Mouse (Mus musculus) limb, embryonic 14.5 days (tissue): ENCODE measurements around the gene Gm49321. TPM values are rescaled to one million over a fixed set of nuclear protein-coding genes. Genes with fewer than 3 reads are reported as not detected.

Experiments used
- ATAC-seq: fragments of 200-750 bp; cut with Nextera tagmentation; 2 replicates; pipeline ENCODE4 v1.8.0; 2017; ENCODE audit warnings: low read depth, moderate number of reproducible peaks, moderate TSS enrichment; ENCODE audit not compliant: low FRiP score
- DNase-seq: peaks from one replicate; pipeline ENCODE4 v3.0.0-alpha.2; 2015; ENCODE audit warnings: low spot score
- H3K27ac ChIP-seq: fragments of 300-500 bp; sonication (generic); replicated peaks from 2 replicates; pipeline ENCODE4 v1.5.1; 2014; ENCODE audit warnings: low read depth, mild to moderate bottlenecking, low read length, moderate library complexity, mixed read lengths
- H3K27me3 ChIP-seq: fragments of 300-500 bp; sonication (generic); 2 replicates; pipeline ENCODE4 v1.6.1; 2014; ENCODE audit warnings: low read length, mixed read lengths; ENCODE audit not compliant: control insufficient read depth, insufficient read depth
- H3K36me3 ChIP-seq: fragments of 300-500 bp; sonication (generic); 2 replicates; pipeline ENCODE4 v1.6.1; 2014; ENCODE audit warnings: mild to moderate bottlenecking, low read length, moderate library complexity, mixed read lengths; ENCODE audit not compliant: control insufficient read depth, insufficient read depth
- H3K4me1 ChIP-seq: fragments of 300-500 bp; sonication (generic); 2 replicates; pipeline ENCODE4 v1.6.1; 2014; ENCODE audit warnings: antibody characterized with exemption, low read length, mixed read lengths; ENCODE audit not compliant: control insufficient read depth, insufficient read depth
- H3K4me2 ChIP-seq: fragments of 300-500 bp; sonication (generic); replicated peaks from 2 replicates; pipeline ENCODE4 v1.6.1; 2014; ENCODE audit warnings: low read depth, mild to moderate bottlenecking, low read length, moderate library complexity; ENCODE audit not compliant: severe bottlenecking
- H3K4me3 ChIP-seq: fragments of 300-500 bp; sonication (generic); replicated peaks from 2 replicates; pipeline ENCODE4 v1.5.1; 2014; ENCODE audit warnings: low read length
- H3K9ac ChIP-seq: fragments of 300-500 bp; sonication (generic); 2 replicates; pipeline ENCODE4 v1.6.1; 2014; ENCODE audit warnings: mild to moderate bottlenecking, low read depth, low read length, moderate library complexity; ENCODE audit not compliant: severe bottlenecking
- H3K9me3 ChIP-seq: fragments of 300-500 bp; sonication (generic); 2 replicates; pipeline ENCODE4 v1.6.1; 2016; ENCODE audit warnings: low read length; ENCODE audit not compliant: control insufficient read depth
- POLR2A ChIP-seq: fragments of 200-500 bp; IDR thresholded peaks from 2 replicates; pipeline ENCODE4 v1.8.0; 2012; ENCODE audit warnings: inconsistent platforms, mild to moderate bottlenecking, moderate library complexity, borderline replicate concordance; ENCODE audit not compliant: insufficient read depth, insufficient read length; ENCODE audit errors: extremely low read depth
- WGBS: fragments of 180-500 bp; shearing (Covaris S2); extraction: QIAGEN DNeasy Blood & Tissue Kit; methylation state at CpG from one replicate; pipeline ENCODE4 v1.1.7; 2014; 5-methylcytosine and 5-hydroxymethylcytosine counted together
- polyA plus RNA-seq, 2 experiments: library from polyadenylated mRNA; depleted of rRNA in 1 of 2; stranded (reverse) in 1 of 2; unstranded in 1 of 2; fragments of >200 nt; fragmentation: Nextera tagmentation in 1 of 2; extraction: Ambion mirVana in 1 of 2; gene quantifications; 2 replicates each; pipeline versions ENCODE4 v1.2.1 to v1.2.3; 2012 to 2014

Gene Gm49321
- polyA plus RNA-seq, 2 experiments = 11.2 TPM; not detected in 1

- no peak overlapping the region for H3K4me3 ChIP-seq
- H3K36me3 ChIP-seq = no peaks in the 10 kb centered on the region
- no peak overlapping the region for H3K27ac ChIP-seq
- no peak overlapping the region for H3K4me2 ChIP-seq
- H3K4me1 ChIP-seq = peaks cover 5% of the 10 kb centered on the region
- no peak for TF ChIP-seq POLR2A
- H3K27me3 ChIP-seq = no peaks in the 10 kb centered on the region
- DNase-seq = no peak
- H3K9me3 ChIP-seq = no peaks in the 10 kb centered on the region
- ATAC-seq = no peak
- WGBS = 46% methylated on average over 2 of the region's 2 CpGs
- H3K9ac ChIP-seq = no peak overlapping the region
Observed at GRCm38 (mm10) chr12:73905041-73905440, 32.4 kb upstream of the Gm49321 start.

GRCm38 (mm10) chr12:73905555-73905954, 31.9 kb upstream of the Gm49321 start:
- H3K27me3 ChIP-seq = no peaks in the 10 kb centered on the region
- H3K4me3 ChIP-seq = no peak overlapping the region
- TF ChIP-seq POLR2A = no peak
- H3K9me3 ChIP-seq = no peaks in the 10 kb centered on the region
- no peaks in the 10 kb centered on the region for H3K36me3 ChIP-seq
- H3K4me1 ChIP-seq = peaks cover 5% of the 10 kb centered on the region
- no peak overlapping the region for H3K9ac ChIP-seq
- 62% methylated on average over 4 of the region's 4 CpGs for WGBS
- no peak overlapping the region for H3K27ac ChIP-seq
- no peak for DNase-seq
- ATAC-seq = no peak
- H3K4me2 ChIP-seq = no peak overlapping the region

GRCm38 (mm10) chr12:73907079-73907672, 30.3 kb upstream of the Gm49321 start:
- H3K4me3 ChIP-seq = peak overlapping the region; percentile 87
- no peak for TF ChIP-seq POLR2A
- H3K4me1 ChIP-seq = peaks cover 11% of the 10 kb centered on the region
- H3K27ac ChIP-seq = peak overlapping the region; percentile 81
- DNase-seq (no peak), ATAC-seq (no peak)
- H3K9ac ChIP-seq = peak overlapping the region; percentile 60
- no peaks in the 10 kb centered on the region for H3K9me3 ChIP-seq
- peak overlapping the region; percentile 70 for H3K4me2 ChIP-seq
- H3K27me3 ChIP-seq = no peaks in the 10 kb centered on the region
- no peaks in the 10 kb centered on the region for H3K36me3 ChIP-seq
- WGBS = 2% methylated on average over 17 of the region's 18 CpGs

- H3K9ac ChIP-seq = peak overlapping the region; percentile 99
- no peaks in the 10 kb centered on the region for H3K27me3 ChIP-seq
- DNase-seq (peak; percentile 98), ATAC-seq (peak; percentile 99)
- H3K4me1 ChIP-seq = peaks cover 11% of the 10 kb centered on the region
- under 1% methylated on average over 37 of the region's 51 CpGs for WGBS
- H3K4me3 ChIP-seq = peak overlapping the region; percentile 87
- peak overlapping the region; percentile 100 for H3K27ac ChIP-seq
- H3K4me2 ChIP-seq = peak overlapping the region; percentile 70
- TF ChIP-seq POLR2A = peak; percentile 100
- H3K9me3 ChIP-seq = no peaks in the 10 kb centered on the region
- H3K36me3 ChIP-seq = no peaks in the 10 kb centered on the region
Observed at GRCm38 (mm10) chr12:73907673-73908150, 29.7 kb upstream of the Gm49321 start.

GRCm38 (mm10) chr12:73908274-73909012, 29.0 kb upstream of the Gm49321 start:
- Histone ChIP-seq H3K9ac (peak overlapping the region; percentile 99), H3K4me1 (peaks cover 11% of the 10 kb centered on the region), H3K4me3 (peak overlapping the region; percentile 87), H3K27me3 (no peaks in the 10 kb centered on the region), H3K27ac (peak overlapping the region; percentile 100), H3K36me3 (no peaks in the 10 kb centered on the region), H3K4me2 (peak overlapping the region; percentile 83), H3K9me3 (no peaks in the 10 kb centered on the region)
- TF ChIP-seq POLR2A = no peak
- ATAC-seq (peak; percentile 60), DNase-seq (peak; percentile 53)
- WGBS = under 1% methylated on average over 45 of the region's 76 CpGs
